Mouse (Mus musculus): ENCODE data around the gene Kif22. TPM values are rescaled to one million over a fixed set of nuclear protein-coding genes. Genes with fewer than 3 reads are reported as not detected.
A peak's percentile ranks its signal among the peaks of the same experiment; 100 is the strongest.
"Not testable (repeated sequence)": the region's sequence is repeated elsewhere in the genome, so short reads cannot be mapped to it uniquely, and the experiment has no call there.

Gene Kif22
- 207 and 208 TPM in 2 replicates for polyA plus RNA-seq (2014; fragmentation: Nextera tagmentation; extraction: Ambion mirVana)

DNA sequence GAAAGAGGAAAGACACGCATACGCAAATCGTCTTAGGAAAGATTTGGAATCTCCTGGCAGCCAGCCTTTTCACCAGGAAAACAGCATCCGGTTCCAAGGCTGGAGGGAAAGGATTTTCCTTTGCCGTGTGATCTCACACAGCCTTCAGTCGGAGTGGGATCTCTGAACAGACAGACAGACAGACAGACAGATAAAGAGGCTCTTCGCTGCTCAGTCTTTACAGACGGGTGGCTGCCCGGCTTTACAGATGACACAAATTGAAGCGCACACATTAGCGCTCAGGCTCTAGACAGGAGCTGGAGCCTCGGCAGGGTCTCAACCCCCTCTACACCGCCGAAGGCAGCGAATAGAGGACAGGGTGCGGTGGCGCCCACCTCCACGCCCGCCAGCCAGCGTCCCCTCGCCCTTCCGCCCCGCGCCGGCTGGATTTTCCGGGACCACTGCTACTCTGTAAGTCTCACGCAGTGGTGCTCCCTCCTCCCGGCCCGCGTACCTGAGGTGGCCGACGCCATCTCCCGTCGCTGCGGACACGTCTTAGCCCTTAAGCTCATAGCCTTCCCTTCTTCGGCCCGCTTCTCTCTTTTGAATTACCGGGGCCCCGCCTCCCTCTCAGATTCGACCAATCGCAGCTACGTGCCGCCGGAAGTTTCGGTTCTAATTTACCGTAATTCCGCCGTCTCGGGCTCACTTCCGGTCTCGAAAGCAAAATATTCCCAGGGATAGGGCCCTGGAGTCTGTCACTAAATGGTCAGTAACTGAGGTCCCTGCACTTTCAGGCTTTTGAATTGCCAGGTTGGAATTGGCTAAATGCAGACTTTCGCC is at the start of gene Kif22:
Gene Kif22 (minus strand): TSS at position 621 of the 822 bp plus-strand sequence.
- Histone ChIP-seq H3K27ac (ENCODE audit: low read depth, low read length) (peak within 1 kb of the TSS; percentile 55; the same call in 1 of the 2 replicates), H3K4me2 (ENCODE audit: low read depth, low read length, severe bottlenecking) (peak within 1 kb of the TSS; percentile 63), H3K9ac (ENCODE audit: low read length) (peak within 1 kb of the TSS; percentile 91), H3K4me3 (ENCODE audit: low read depth, low read length) (peak within 1 kb of the TSS; percentile 83), H3K9me3 (ENCODE audit: control insufficient read depth, low read length) (no peaks in the 10 kb centered on the region), H3K4me1 (replicated peaks; ENCODE audit: control insufficient read depth, insufficient read depth, low read length) (0 out of 2 replicates have a peak, but pooled peaks cover 4% of the 10 kb centered on the region), H3K36me3 (ENCODE audit: control insufficient read depth, insufficient read depth, low read length) (no peaks in the 10 kb centered on the region; the same call in 1 of the 2 replicates), H3K27me3 (ENCODE audit: control insufficient read depth, insufficient read depth, low read length) (no peaks in the 10 kb centered on the region)
- peak; percentile 83 for ATAC-seq (replicated peaks; ENCODE audit: low FRiP score)
- under 1% methylated on average over 53 of the region's 53 CpGs for WGBS
- peak; percentile 90 for DNase-seq (ENCODE audit: low spot score)

DNA sequence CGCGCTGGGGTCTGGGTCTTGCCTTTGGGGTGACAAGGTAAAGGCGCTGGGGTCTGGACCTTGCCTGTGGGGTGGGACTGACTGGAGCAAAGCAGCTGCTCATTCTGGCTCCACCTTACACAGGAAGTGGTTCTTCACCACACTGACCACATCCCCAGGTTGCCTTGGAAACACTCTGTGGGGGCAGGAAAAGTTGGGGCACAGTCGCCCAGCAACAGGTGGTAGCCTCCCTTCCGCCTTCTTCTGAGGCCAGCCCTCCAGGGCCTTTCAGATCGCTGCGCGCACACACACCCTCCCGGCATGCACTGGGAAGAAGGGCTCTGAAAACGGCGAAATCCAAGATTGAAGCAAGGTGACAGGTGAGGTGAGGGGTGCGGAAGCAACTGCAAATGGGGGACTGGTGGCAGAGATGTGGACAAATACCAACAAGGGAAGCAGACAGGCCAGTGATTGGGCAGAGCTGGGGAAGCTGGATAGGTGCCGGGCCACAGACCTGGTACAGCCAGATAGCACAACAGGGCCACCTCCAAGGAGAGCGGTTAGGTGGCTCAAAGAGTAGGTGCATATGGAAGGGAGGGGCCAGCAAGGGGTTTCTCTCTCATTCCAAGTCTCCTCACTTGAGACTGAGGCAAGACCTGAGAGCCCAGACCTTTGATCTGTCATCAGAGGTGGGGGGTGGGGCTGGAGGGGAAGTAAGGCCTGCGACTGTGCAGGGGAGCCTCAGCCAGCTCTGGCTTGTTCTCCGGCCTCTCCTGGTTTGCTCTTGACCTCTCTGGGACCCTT is 49.0 kb upstream of the Kif22 start, which contains the start of gene AI467606:
Gene AI467606 (plus strand): TSS at position 246 of the 783 bp plus-strand sequence.
- Histone ChIP-seq H3K27ac (ENCODE audit: low read depth, low read length) (no peak within 1 kb of the TSS), H3K36me3 (ENCODE audit: control insufficient read depth, insufficient read depth, low read length) (no peaks in the 10 kb centered on the region), H3K4me2 (ENCODE audit: low read depth, low read length, severe bottlenecking) (no peak within 1 kb of the TSS), H3K4me3 (ENCODE audit: low read depth, low read length) (no peak within 1 kb of the TSS), H3K4me1 (replicated peaks; ENCODE audit: control insufficient read depth, insufficient read depth, low read length) (no peaks in the 10 kb centered on the region; the same call in 1 of the 2 replicates), H3K27me3 (ENCODE audit: control insufficient read depth, insufficient read depth, low read length) (no peaks in the 10 kb centered on the region), H3K9ac (ENCODE audit: low read length) (no peak within 1 kb of the TSS), H3K9me3 (ENCODE audit: control insufficient read depth, low read length) (no peaks in the 10 kb centered on the region)
- WGBS = 80% methylated on average over 16 of the region's 16 CpGs
- DNase-seq (ENCODE audit: low spot score) (peak; percentile 55), ATAC-seq (replicated peaks; ENCODE audit: low FRiP score) (no peak)

- Histone ChIP-seq H3K36me3 (ENCODE audit: control insufficient read depth, insufficient read depth, low read length) (no peaks in the 10 kb centered on the region), H3K4me2 (ENCODE audit: low read depth, low read length, severe bottlenecking) (no peak overlapping the region), H3K4me1 (replicated peaks; ENCODE audit: control insufficient read depth, insufficient read depth, low read length) (no peaks in the 10 kb centered on the region; the same call in 1 of the 2 replicates), H3K4me3 (ENCODE audit: low read depth, low read length) (no peak overlapping the region), H3K9me3 (ENCODE audit: control insufficient read depth, low read length) (no peaks in the 10 kb centered on the region), H3K27me3 (ENCODE audit: control insufficient read depth, insufficient read depth, low read length) (no peaks in the 10 kb centered on the region), H3K9ac (ENCODE audit: low read length) (no peak overlapping the region), H3K27ac (ENCODE audit: low read depth, low read length) (no peak overlapping the region)
- ATAC-seq (replicated peaks; ENCODE audit: low FRiP score) (no peak), DNase-seq (ENCODE audit: low spot score) (no peak)
- 87% methylated on average over 20 of the region's 20 CpGs for WGBS
Observed at GRCm38 (mm10) chr7:127090154-127091113, 48.2 kb upstream of the Kif22 start.

- Histone ChIP-seq H3K27ac (ENCODE audit: low read depth, low read length) (no peak overlapping the region), H3K9ac (ENCODE audit: low read length) (peak overlapping the region; percentile 4; the same call in 1 of the 2 replicates), H3K4me3 (ENCODE audit: low read depth, low read length) (peak overlapping the region; percentile 4; the same call in 1 of the 2 replicates), H3K9me3 (ENCODE audit: control insufficient read depth, low read length) (no peaks in the 10 kb centered on the region), H3K27me3 (ENCODE audit: control insufficient read depth, insufficient read depth, low read length) (no peaks in the 10 kb centered on the region), H3K36me3 (ENCODE audit: control insufficient read depth, insufficient read depth, low read length) (no peaks in the 10 kb centered on the region), H3K4me1 (replicated peaks; ENCODE audit: control insufficient read depth, insufficient read depth, low read length) (no peaks in the 10 kb centered on the region; the same call in 1 of the 2 replicates), H3K4me2 (ENCODE audit: low read depth, low read length, severe bottlenecking) (peak overlapping the region; percentile 39)
- DNase-seq (ENCODE audit: low spot score) (peak; percentile 54), ATAC-seq (replicated peaks; ENCODE audit: low FRiP score) (no peak)
- 22% methylated on average over 27 of the region's 27 CpGs for WGBS
Observed at GRCm38 (mm10) chr7:127088901-127089845, 46.9 kb upstream of the Kif22 start.

- Histone ChIP-seq H3K27me3 (ENCODE audit: control insufficient read depth, insufficient read depth, low read length) (no peaks in the 10 kb centered on the region), H3K4me1 (replicated peaks; ENCODE audit: control insufficient read depth, insufficient read depth, low read length) (no peaks in the 10 kb centered on the region; the same call in 1 of the 2 replicates), H3K27ac (ENCODE audit: low read depth, low read length) (no peak overlapping the region), H3K9ac (ENCODE audit: low read length) (no peak overlapping the region), H3K9me3 (ENCODE audit: control insufficient read depth, low read length) (no peaks in the 10 kb centered on the region), H3K36me3 (ENCODE audit: control insufficient read depth, insufficient read depth, low read length) (no peaks in the 10 kb centered on the region), H3K4me3 (ENCODE audit: low read depth, low read length) (no peak overlapping the region), H3K4me2 (ENCODE audit: low read depth, low read length, severe bottlenecking) (no peak overlapping the region)
- 94% methylated on average over 3 of the region's 3 CpGs for WGBS
- DNase-seq (ENCODE audit: low spot score) (no peak), ATAC-seq (replicated peaks; ENCODE audit: low FRiP score) (no peak)
Observed at GRCm38 (mm10) chr7:127088083-127088482, 45.8 kb upstream of the Kif22 start.

DNA sequence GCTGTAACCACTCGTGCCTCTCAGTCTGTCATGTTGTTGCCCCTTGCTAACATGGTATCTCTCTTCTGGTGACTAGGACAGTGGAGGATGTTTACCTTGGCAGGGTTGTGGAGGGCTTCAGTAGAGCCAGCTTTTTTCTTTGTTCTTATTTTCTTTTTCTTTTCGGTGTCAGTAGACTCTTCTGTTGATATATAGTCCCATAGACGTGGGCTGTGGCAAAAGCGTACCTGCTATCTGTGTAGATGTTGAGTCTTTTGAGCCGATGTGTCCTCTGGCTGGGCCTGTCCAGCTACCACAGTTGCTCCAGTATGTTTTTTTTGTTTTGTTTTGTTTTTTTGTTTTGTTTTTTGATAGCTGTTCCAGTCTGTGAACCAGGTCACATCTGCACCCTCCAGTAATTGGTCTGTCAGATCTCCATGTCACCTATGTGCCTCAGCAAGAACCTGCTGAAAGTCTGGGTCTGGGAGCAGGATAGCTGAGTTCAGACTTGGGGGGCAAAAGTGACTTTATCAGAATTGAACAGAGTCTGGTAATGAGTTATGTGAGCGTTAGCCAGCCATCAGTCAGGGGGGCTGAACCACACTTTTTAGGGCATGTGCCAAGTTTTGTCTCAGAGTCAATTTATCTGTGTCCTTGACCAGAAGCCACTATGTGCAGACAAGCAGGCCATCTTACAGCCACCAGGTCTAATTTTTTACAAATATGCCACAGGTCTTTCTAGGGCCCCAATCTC is 45.2 kb upstream of the Kif22 start, which contains the start of gene Zg16:
Gene Zg16 (minus strand): TSS at position 51 of the 733 bp plus-strand sequence.
- H3K9ac ChIP-seq (ENCODE audit: low read length); DNase-seq (ENCODE audit: low spot score); H3K4me3 ChIP-seq (ENCODE audit: low read depth, low read length); H3K4me2 ChIP-seq (ENCODE audit: low read depth, low read length, severe bottlenecking); H3K27ac ChIP-seq (ENCODE audit: low read depth, low read length); H3K9me3 ChIP-seq (ENCODE audit: control insufficient read depth, low read length); H3K4me1 ChIP-seq (replicated peaks; ENCODE audit: control insufficient read depth, insufficient read depth, low read length); H3K27me3 ChIP-seq (ENCODE audit: control insufficient read depth, insufficient read depth, low read length); ATAC-seq (replicated peaks; ENCODE audit: low FRiP score); H3K36me3 ChIP-seq (ENCODE audit: control insufficient read depth, insufficient read depth, low read length): not testable (repeated sequence)
- 92% methylated on average over 6 of the region's 6 CpGs for WGBS

GRCm38 (mm10) chr7:127085751-127086150 is 43.5 kb upstream of the Kif22 start:
- not testable (repeated sequence) for H3K4me3 ChIP-seq (ENCODE audit: low read depth, low read length); H3K4me2 ChIP-seq (ENCODE audit: low read depth, low read length, severe bottlenecking); H3K27ac ChIP-seq (ENCODE audit: low read depth, low read length); H3K36me3 ChIP-seq (ENCODE audit: control insufficient read depth, insufficient read depth, low read length); DNase-seq (ENCODE audit: low spot score); H3K9me3 ChIP-seq (ENCODE audit: control insufficient read depth, low read length); H3K9ac ChIP-seq (ENCODE audit: low read length); H3K27me3 ChIP-seq (ENCODE audit: control insufficient read depth, insufficient read depth, low read length); ATAC-seq (replicated peaks; ENCODE audit: low FRiP score); H3K4me1 ChIP-seq (replicated peaks; ENCODE audit: control insufficient read depth, insufficient read depth, low read length)
- 87% methylated on average over 6 of the region's 6 CpGs for WGBS

Measured in forebrain, embryonic 11.5 days (tissue).